Mouse (Mus musculus) brain, embryonic 14.5 days (tissue): Measurements from ENCODE around the gene Krt81.

Source experiments
- CTCF ChIP-seq: fragments of 200-500 bp; IDR thresholded peaks from 2 replicates; pipeline ENCODE4 v1.5.1; 2012; ENCODE audit warnings: inconsistent platforms, mild to moderate bottlenecking, moderate library complexity, borderline replicate concordance; ENCODE audit not compliant: insufficient read depth, insufficient read length; ENCODE audit errors: extremely low read depth
- POLR2A ChIP-seq: fragments of 200-500 bp; IDR thresholded peaks from 2 replicates; pipeline ENCODE4 v1.6.1; 2012; ENCODE audit warnings: mild to moderate bottlenecking, inconsistent platforms, borderline replicate concordance; ENCODE audit not compliant: poor library complexity, insufficient read depth, insufficient read length, severe bottlenecking; ENCODE audit errors: extremely low read depth

DNA sequence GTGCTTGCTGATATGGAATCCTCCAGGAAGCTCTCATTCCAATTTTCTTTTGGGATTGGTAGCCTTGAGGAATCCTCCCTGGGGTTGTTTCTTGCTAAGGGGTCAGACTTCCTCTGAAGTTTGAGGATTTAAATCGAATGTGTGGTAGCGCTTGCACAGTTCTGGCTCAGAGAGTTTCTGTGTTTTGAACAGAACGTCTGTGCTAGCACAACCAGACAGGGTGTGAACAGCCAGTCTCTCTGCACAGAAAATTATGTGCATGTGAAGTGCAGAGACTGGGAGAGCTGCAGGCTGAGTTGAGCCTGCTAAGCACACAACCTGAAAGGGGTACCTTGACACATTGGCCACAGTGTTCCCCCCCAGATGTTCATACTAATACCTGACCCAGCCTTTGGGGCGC lies 22.7 kb downstream of the Krt81 start:
- TF ChIP-seq POLR2A = no peak
- no peak for TF ChIP-seq CTCF
